Comparison of ENCODE assay signal across 15 mouse cellular contexts in genomic region chr17:56736534-56736933, GRCm38 (mm10). TPM values are rescaled to one million over a fixed set of nuclear protein-coding genes. Genes with fewer than 3 reads are reported as not detected.
DNase-seq lines count a peak whose midpoint lies in the region; ATAC-seq and TF ChIP-seq lines count a peak whose summit lies in the region.
"Had no signal": no experiment of that assay in that cellular context is flagged by ENCODE, and none has a peak within 500 bp of the region (broad histone marks: within the 10 kb centered on the region; RNA-seq: fewer than 3 reads in every experiment).

No protein-coding gene starts in this region.

- no peak overlapping the region for H3K4me2 ChIP-seq in kidney, embryonic 14.5 days (replicated peaks; ENCODE audit: low read depth, low read length)
- H3K4me2 ChIP-seq: heart, embryonic 12.5 days; hindbrain, embryonic 14.5 days; liver, embryonic 15.5 days; midbrain, embryonic 12.5 days had no signal

- H3K27me3 ChIP-seq in kidney, adult 2 months (replicated peaks; ENCODE audit: control insufficient read depth, insufficient read depth, low read length) = no peaks in the 10 kb centered on the region
- no peaks in the 10 kb centered on the region for H3K27me3 ChIP-seq in kidney, embryonic 14.5 days (ENCODE audit: control insufficient read depth, insufficient read depth, low read length)
- H3K27me3 ChIP-seq in E14TG2a.4 (ENCODE audit: insufficient read depth, low read length) = peaks cover 70% of the 10 kb centered on the region

- no peaks in the 10 kb centered on the region for H3K4me1 ChIP-seq in kidney, adult 2 months (ENCODE audit: control insufficient read depth, insufficient read depth, low read length)
- H3K4me1 ChIP-seq in kidney, embryonic 14.5 days (ENCODE audit: control insufficient read depth, insufficient read depth, low read length) = no peaks in the 10 kb centered on the region
- peaks cover 17% of the 10 kb centered on the region for H3K4me1 ChIP-seq in E14TG2a.4 (replicated peaks; ENCODE audit: low read depth, low read length)
- H3K4me1 ChIP-seq: liver, embryonic 15.5 days; midbrain, embryonic 12.5 days had no signal

- TF ChIP-seq CTCF in kidney, adult 2 months (conservative IDR thresholded peaks at IDR 0.05; ENCODE audit: insufficient read depth, insufficient read length, low read depth, low read length) = peak; percentile 37
- peak; percentile 77 for TF ChIP-seq CTCF in E14TG2a.4 (conservative IDR thresholded peaks at IDR 0.05; ENCODE audit: low read length)

- no peak overlapping the region for H3K9ac ChIP-seq in kidney, embryonic 14.5 days (ENCODE audit: low read depth, low read length)
- H3K9ac ChIP-seq: heart, embryonic 12.5 days; hindbrain, embryonic 14.5 days; liver, embryonic 15.5 days; midbrain, embryonic 12.5 days had no signal

- 45% methylated on average over 8 of the region's 8 CpGs for WGBS in kidney, adult 2 months
- WGBS in kidney, embryonic 14.5 days = 45% methylated on average over 8 of the region's 8 CpGs

- no peak for TF ChIP-seq POLR2A in kidney, adult 2 months (IDR thresholded peaks at IDR 0.05; ENCODE audit: low read depth, low read length)

- DNase-seq in kidney, adult 2 months = no peak
- DNase-seq in 3T3-L1 (ENCODE audit: low read depth, low spot score) = peak; percentile 32
- DNase-seq in natural killer cell, adult 2 months (ENCODE audit: low spot score in 2 of 2) = no peak
- DNase-seq in cerebellum, adult 9-10 months = no peak
- DNase-seq in ovary, postnatal 36 days (ENCODE audit: low spot score) = no peak
- DNase-seq: cerebellum, postnatal 25 days; kidney, postnatal 10 days had no signal

- H3K36me3 ChIP-seq in kidney, adult 2 months (ENCODE audit: control insufficient read depth, insufficient read depth, low read length) = no peaks in the 10 kb centered on the region
- no peaks in the 10 kb centered on the region for H3K36me3 ChIP-seq in kidney, embryonic 14.5 days (ENCODE audit: control insufficient read depth, insufficient read depth, low read length)
- H3K36me3 ChIP-seq in E14TG2a.4 (ENCODE audit: insufficient read depth, low read length) = no peaks in the 10 kb centered on the region
- H3K36me3 ChIP-seq: heart, embryonic 12.5 days; liver, embryonic 15.5 days; midbrain, embryonic 12.5 days had no signal

- no peak overlapping the region for H3K27ac ChIP-seq in kidney, adult 2 months (ENCODE audit: insufficient read depth, low read depth, low read length)
- no peak overlapping the region for H3K27ac ChIP-seq in kidney, embryonic 14.5 days (ENCODE audit: low read depth, low read length)
- H3K27ac ChIP-seq: hindbrain, embryonic 14.5 days; liver, embryonic 15.5 days; midbrain, embryonic 12.5 days had no signal

- no peak overlapping the region for H3K4me3 ChIP-seq in kidney, adult 2 months (ENCODE audit: insufficient read depth, low read depth, low read length)
- no peak overlapping the region for H3K4me3 ChIP-seq in kidney, embryonic 14.5 days (ENCODE audit: low read length)
- no peak overlapping the region for H3K4me3 ChIP-seq in E14TG2a.4 (replicated peaks; ENCODE audit: low read length)
- H3K4me3 ChIP-seq: heart, embryonic 12.5 days; liver, embryonic 15.5 days; midbrain, embryonic 12.5 days had no signal

- no peak for ATAC-seq in kidney, embryonic 14.5 days (ENCODE audit: low FRiP score, low TSS enrichment)
- peak; percentile 46; the same call in 1 of the 2 replicates for ATAC-seq in granulocyte monocyte progenitor cell, adult 5-6 weeks (replicated peaks; ENCODE audit: poor library complexity, severe bottlenecking)
- ATAC-seq: Patski had no signal

- no peaks in the 10 kb centered on the region for H3K9me3 ChIP-seq in kidney, embryonic 14.5 days (ENCODE audit: control insufficient read depth, low read length)
- no peaks in the 10 kb centered on the region for H3K9me3 ChIP-seq in E14TG2a.4 (ENCODE audit: low read length)
- H3K9me3 ChIP-seq: liver, embryonic 15.5 days; midbrain, embryonic 12.5 days had no signal

RNA-seq across cellular contexts. Expression of gene Vmac, which starts 18.7 kb away (rescaled TPM):
- polyA plus RNA-seq in kidney, adult 2 months (2012; rRNA removed) = 32.8 and 33.0 TPM in 2 replicates
- polyA plus RNA-seq in kidney, embryonic 14.5 days (2014; fragmentation: Nextera tagmentation; extraction: Ambion mirVana) = 17.6 and 23.6 TPM in 2 replicates
- total RNA-seq in granulocyte monocyte progenitor cell, adult 5-6 weeks (2014; fragmentation: Nextera tagmentation) = 5.3 and 9.1 TPM in 2 replicates
- 3.7 and 9.1 TPM in 2 replicates for total RNA-seq in granulocyte monocyte progenitor cell, adult 5-6 weeks (2017)

RNA-seq across cellular contexts. Expression of gene Ndufa11, which starts 19.0 kb away (rescaled TPM):
- polyA plus RNA-seq in kidney, adult 2 months (2012; rRNA removed) = 897 and 907 TPM in 2 replicates
- 447 and 572 TPM in 2 replicates for polyA plus RNA-seq in kidney, embryonic 14.5 days (2014; fragmentation: Nextera tagmentation; extraction: Ambion mirVana)
- total RNA-seq in granulocyte monocyte progenitor cell, adult 5-6 weeks (2014; fragmentation: Nextera tagmentation) = 134 and 201 TPM in 2 replicates
- total RNA-seq in granulocyte monocyte progenitor cell, adult 5-6 weeks (2017) = 99.5 and 106 TPM in 2 replicates

RNA-seq across cellular contexts. Expression of gene Nrtn, which starts 20.8 kb away (rescaled TPM):
- 19.2 and 27.1 TPM in 2 replicates for polyA plus RNA-seq in kidney, adult 2 months (2012; rRNA removed)
- polyA plus RNA-seq in kidney, embryonic 14.5 days (2014; fragmentation: Nextera tagmentation; extraction: Ambion mirVana) = 9.5 and 12.9 TPM in 2 replicates
- total RNA-seq in granulocyte monocyte progenitor cell, adult 5-6 weeks (2014; fragmentation: Nextera tagmentation) = not detected in 2 replicates
- total RNA-seq in granulocyte monocyte progenitor cell, adult 5-6 weeks (2017) = not detected in 2 replicates

RNA-seq across cellular contexts. Expression of gene Dus3l, which starts 28.0 kb away (rescaled TPM):
- 43.6 and 55.2 TPM in 2 replicates for polyA plus RNA-seq in kidney, adult 2 months (2012; rRNA removed)
- 37.8 and 48.0 TPM in 2 replicates for polyA plus RNA-seq in kidney, embryonic 14.5 days (2014; fragmentation: Nextera tagmentation; extraction: Ambion mirVana)
- 20.5 and 22.8 TPM in 2 replicates for total RNA-seq in granulocyte monocyte progenitor cell, adult 5-6 weeks (2014; fragmentation: Nextera tagmentation)
- total RNA-seq in granulocyte monocyte progenitor cell, adult 5-6 weeks (2017) = 18.2 and 21.8 TPM in 2 replicates

RNA-seq across cellular contexts. Expression of gene Prr22, which starts 33.5 kb away (rescaled TPM):
- 1.9 and 2.3 TPM in 2 replicates for polyA plus RNA-seq in kidney, adult 2 months (2012; rRNA removed)
- 1.7 and 2.3 TPM in 2 replicates for polyA plus RNA-seq in kidney, embryonic 14.5 days (2014; fragmentation: Nextera tagmentation; extraction: Ambion mirVana)
- 0.17 and 2.6 TPM in 2 replicates for total RNA-seq in granulocyte monocyte progenitor cell, adult 5-6 weeks (2014; fragmentation: Nextera tagmentation)
- 1.6 and 1.7 TPM in 2 replicates for total RNA-seq in granulocyte monocyte progenitor cell, adult 5-6 weeks (2017)
